Mouse (Mus musculus): ENCODE measurements around the gene Syne2. TPM values are rescaled to one million over a fixed set of nuclear protein-coding genes. Genes with fewer than 3 reads are reported as not detected.

Gene Syne2
- polyA plus RNA-seq, 1 experiment, result 28.9 TPM

DNA sequence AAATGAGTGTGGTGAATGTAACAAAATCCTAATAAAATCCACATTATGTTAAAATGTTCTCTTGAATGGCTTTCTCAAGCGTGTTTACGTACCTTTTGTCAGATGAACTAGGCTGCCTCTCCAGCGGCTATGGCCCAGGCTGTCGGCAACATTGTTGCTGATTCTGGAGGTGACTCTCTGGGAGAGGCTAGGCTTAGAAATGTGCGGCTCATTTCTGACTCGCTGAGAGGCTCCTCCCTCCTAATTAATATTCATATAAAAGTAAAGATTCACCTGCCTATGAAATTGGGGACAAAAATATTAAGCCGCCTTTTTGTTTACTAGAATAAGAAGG, 77.0 kb downstream of the Syne2 start:
- TF ChIP-seq CTCF (IDR thresholded peaks at IDR 0.05; ENCODE audit: low read depth, low read length), result no peak
- TF ChIP-seq EP300 (IDR thresholded peaks at IDR 0.05; ENCODE audit: insufficient read depth, low read depth, low read length), result no peak
- TF ChIP-seq POLR2A (IDR thresholded peaks at IDR 0.05; ENCODE audit: insufficient read depth, low read length), result no peak
- Histone ChIP-seq H3K36me3 (ENCODE audit: control insufficient read depth, insufficient read depth, low read length, poor library complexity, severe bottlenecking) (no peaks in the 10 kb centered on the region), H3K4me3 (ENCODE audit: low read depth, low read length) (no peak overlapping the region), H3K27ac (ENCODE audit: insufficient read depth, low read length) (no peak overlapping the region), H3K9ac (ENCODE audit: low read depth, poor library complexity, severe bottlenecking) (no peak overlapping the region), H3K9me3 (replicated peaks; ENCODE audit: control insufficient read depth, insufficient read depth, low read length, poor library complexity, severe bottlenecking) (no peaks in the 10 kb centered on the region), H3K4me1 (ENCODE audit: control insufficient read depth, insufficient read depth, low read length) (no peaks in the 10 kb centered on the region), H3K27me3 (ENCODE audit: control insufficient read depth, insufficient read depth, low read length, poor library complexity, severe bottlenecking) (no peaks in the 10 kb centered on the region)

- TF ChIP-seq CTCF (IDR thresholded peaks at IDR 0.05; ENCODE audit: low read depth, low read length) (no peak), POLR2A (IDR thresholded peaks at IDR 0.05; ENCODE audit: insufficient read depth, low read length) (no peak), EP300 (IDR thresholded peaks at IDR 0.05; ENCODE audit: insufficient read depth, low read depth, low read length) (no peak)
- H3K9ac ChIP-seq (ENCODE audit: low read depth, poor library complexity, severe bottlenecking), result no peak overlapping the region
- H3K27me3 ChIP-seq (ENCODE audit: control insufficient read depth, insufficient read depth, low read length, poor library complexity, severe bottlenecking), result no peaks in the 10 kb centered on the region
- H3K36me3 ChIP-seq (ENCODE audit: control insufficient read depth, insufficient read depth, low read length, poor library complexity, severe bottlenecking), result no peaks in the 10 kb centered on the region
- H3K4me3 ChIP-seq (ENCODE audit: low read depth, low read length), result no peak overlapping the region
- H3K4me1 ChIP-seq (ENCODE audit: control insufficient read depth, insufficient read depth, low read length), result no peaks in the 10 kb centered on the region
- H3K27ac ChIP-seq (ENCODE audit: insufficient read depth, low read length), result no peak overlapping the region
- no peaks in the 10 kb centered on the region for H3K9me3 ChIP-seq (replicated peaks; ENCODE audit: control insufficient read depth, insufficient read depth, low read length, poor library complexity, severe bottlenecking)
Observed at GRCm38 (mm10) chr12:75897793-75898192, 79.9 kb downstream of the Syne2 start.

GRCm38 (mm10) chr12:75901721-75902120, 83.8 kb downstream of the Syne2 start:
- no peaks in the 10 kb centered on the region for H3K9me3 ChIP-seq (replicated peaks; ENCODE audit: control insufficient read depth, insufficient read depth, low read length, poor library complexity, severe bottlenecking)
- TF ChIP-seq EP300 (IDR thresholded peaks at IDR 0.05; ENCODE audit: insufficient read depth, low read depth, low read length), result no peak
- TF ChIP-seq POLR2A (IDR thresholded peaks at IDR 0.05; ENCODE audit: insufficient read depth, low read length), result no peak
- TF ChIP-seq CTCF (IDR thresholded peaks at IDR 0.05; ENCODE audit: low read depth, low read length), result no peak
- H3K9ac ChIP-seq (ENCODE audit: low read depth, poor library complexity, severe bottlenecking), result no peak overlapping the region
- no peak overlapping the region for H3K4me3 ChIP-seq (ENCODE audit: low read depth, low read length)
- H3K27ac ChIP-seq (ENCODE audit: insufficient read depth, low read length), result no peak overlapping the region
- no peaks in the 10 kb centered on the region for H3K27me3 ChIP-seq (ENCODE audit: control insufficient read depth, insufficient read depth, low read length, poor library complexity, severe bottlenecking)
- no peaks in the 10 kb centered on the region for H3K36me3 ChIP-seq (ENCODE audit: control insufficient read depth, insufficient read depth, low read length, poor library complexity, severe bottlenecking)
- H3K4me1 ChIP-seq (ENCODE audit: control insufficient read depth, insufficient read depth, low read length), result no peaks in the 10 kb centered on the region

- H3K36me3 ChIP-seq (ENCODE audit: control insufficient read depth, insufficient read depth, low read length, poor library complexity, severe bottlenecking), result no peaks in the 10 kb centered on the region
- no peak overlapping the region for H3K9ac ChIP-seq (ENCODE audit: low read depth, poor library complexity, severe bottlenecking)
- no peaks in the 10 kb centered on the region for H3K4me1 ChIP-seq (ENCODE audit: control insufficient read depth, insufficient read depth, low read length)
- H3K4me3 ChIP-seq (ENCODE audit: low read depth, low read length), result no peak overlapping the region
- TF ChIP-seq CTCF (IDR thresholded peaks at IDR 0.05; ENCODE audit: low read depth, low read length) (no peak), EP300 (IDR thresholded peaks at IDR 0.05; ENCODE audit: insufficient read depth, low read depth, low read length) (no peak), POLR2A (IDR thresholded peaks at IDR 0.05; ENCODE audit: insufficient read depth, low read length) (no peak)
- H3K9me3 ChIP-seq (replicated peaks; ENCODE audit: control insufficient read depth, insufficient read depth, low read length, poor library complexity, severe bottlenecking), result no peaks in the 10 kb centered on the region
- no peak overlapping the region for H3K27ac ChIP-seq (ENCODE audit: insufficient read depth, low read length)
- H3K27me3 ChIP-seq (ENCODE audit: control insufficient read depth, insufficient read depth, low read length, poor library complexity, severe bottlenecking), result no peaks in the 10 kb centered on the region
Observed at GRCm38 (mm10) chr12:75904068-75904467, 86.1 kb downstream of the Syne2 start.

- no peak overlapping the region for H3K27ac ChIP-seq (ENCODE audit: insufficient read depth, low read length)
- H3K9ac ChIP-seq (ENCODE audit: low read depth, poor library complexity, severe bottlenecking), result no peak overlapping the region
- TF ChIP-seq CTCF (IDR thresholded peaks at IDR 0.05; ENCODE audit: low read depth, low read length) (no peak), POLR2A (IDR thresholded peaks at IDR 0.05; ENCODE audit: insufficient read depth, low read length) (no peak)
- H3K4me1 ChIP-seq (ENCODE audit: control insufficient read depth, insufficient read depth, low read length), result no peaks in the 10 kb centered on the region
- no peaks in the 10 kb centered on the region for H3K9me3 ChIP-seq (replicated peaks; ENCODE audit: control insufficient read depth, insufficient read depth, low read length, poor library complexity, severe bottlenecking)
- no peaks in the 10 kb centered on the region for H3K36me3 ChIP-seq (ENCODE audit: control insufficient read depth, insufficient read depth, low read length, poor library complexity, severe bottlenecking)
- H3K27me3 ChIP-seq (ENCODE audit: control insufficient read depth, insufficient read depth, low read length, poor library complexity, severe bottlenecking), result no peaks in the 10 kb centered on the region
- no peak overlapping the region for H3K4me3 ChIP-seq (ENCODE audit: low read depth, low read length)
Observed at GRCm38 (mm10) chr12:75905304-75905703, 87.4 kb downstream of the Syne2 start.

DNA sequence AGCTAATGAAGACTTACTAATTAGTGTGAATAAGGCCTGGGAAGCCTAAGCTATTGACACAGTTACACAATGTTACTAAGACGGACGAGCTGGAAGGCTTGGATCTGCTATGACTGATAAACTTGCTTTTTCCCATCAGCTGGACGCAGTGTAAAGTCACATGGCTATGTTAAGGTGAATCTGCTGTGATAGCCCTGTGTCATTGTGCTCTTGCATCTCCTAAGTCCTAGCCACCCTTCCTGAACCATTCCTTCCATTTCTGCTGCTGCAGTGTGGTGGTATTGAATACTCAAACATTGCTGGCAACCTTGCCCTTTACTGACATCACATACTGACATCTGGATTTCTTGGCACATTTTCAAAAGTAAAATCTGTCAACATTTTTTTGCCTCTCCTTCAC, 90.5 kb downstream of the Syne2 start:
- H3K9ac ChIP-seq (ENCODE audit: low read depth, poor library complexity, severe bottlenecking), result no peak overlapping the region
- no peak overlapping the region for H3K4me3 ChIP-seq (ENCODE audit: low read depth, low read length)
- no peaks in the 10 kb centered on the region for H3K27me3 ChIP-seq (ENCODE audit: control insufficient read depth, insufficient read depth, low read length, poor library complexity, severe bottlenecking)
- TF ChIP-seq CTCF (IDR thresholded peaks at IDR 0.05; ENCODE audit: low read depth, low read length), result no peak
- TF ChIP-seq EP300 (IDR thresholded peaks at IDR 0.05; ENCODE audit: insufficient read depth, low read depth, low read length), result no peak
- TF ChIP-seq POLR2A (IDR thresholded peaks at IDR 0.05; ENCODE audit: insufficient read depth, low read length), result no peak
- H3K36me3 ChIP-seq (ENCODE audit: control insufficient read depth, insufficient read depth, low read length, poor library complexity, severe bottlenecking), result no peaks in the 10 kb centered on the region
- H3K27ac ChIP-seq (ENCODE audit: insufficient read depth, low read length), result no peak overlapping the region
- H3K4me1 ChIP-seq (ENCODE audit: control insufficient read depth, insufficient read depth, low read length), result no peaks in the 10 kb centered on the region
- no peaks in the 10 kb centered on the region for H3K9me3 ChIP-seq (replicated peaks; ENCODE audit: control insufficient read depth, insufficient read depth, low read length, poor library complexity, severe bottlenecking)

Measured in ES-Bruce4 (cell line).